Mouse (Mus musculus) left cerebral cortex, adult 18-20 months (tissue): ENCODE results near the gene Wdr20rt. TPM values are rescaled to one million over a fixed set of nuclear protein-coding genes. Genes with fewer than 3 reads are reported as not detected.
A peak's percentile ranks its signal among the peaks of the same experiment; 100 is the strongest.
"Not testable (repeated sequence)": the region's sequence is repeated elsewhere in the genome, so short reads cannot be mapped to it uniquely, and the experiment has no call there.

ENCODE experiments used
- DNase-seq, 2 experiments: peaks; one replicate each; pipeline ENCODE4 v3.0.0; 2021 to 2022; ENCODE audit warnings: low spot score in 2 of 2, mixed read lengths in 1 of 2
- long read RNA-seq, 2 experiments: library from polyadenylated mRNA; stranded (forward); transcript quantifications; one replicate each; pipeline ENCODE4 v2.0.0; 2021
- total RNA-seq, 2 experiments: library from RNA; stranded (reverse); gene quantifications; 2 replicates each; pipeline ENCODE4 v1.2.3; 2021

Gene Wdr20rt
- not detected for total RNA-seq
- long read RNA-seq, experiment 1: 0 reads
- long read RNA-seq, experiment 2: 0 reads

GRCm38 (mm10) chr12:65225467-65225945, at the start of gene Wdr20rt:
Wdr20rt (plus strand) TSS chr12:65225517.
- DNase-seq: no peak

GRCm38 (mm10) chr12:65187365-65187764, 38.0 kb upstream of the Wdr20rt start:
- DNase-seq: peak; percentile 12 to 17

GRCm38 (mm10) chr12:65189213-65189612, 36.1 kb upstream of the Wdr20rt start:
- DNase-seq: no peak

GRCm38 (mm10) chr12:65194003-65194530, 31.2 kb upstream of the Wdr20rt start:
- DNase-seq: peak; percentile 47 to 48

GRCm38 (mm10) chr12:65201812-65202211, 23.5 kb upstream of the Wdr20rt start:
- no peak for DNase-seq

- DNase-seq: no peak
These were observed 18.9 kb upstream of the Wdr20rt start for GRCm38 (mm10) chr12:65206431-65206830.

- no peak for DNase-seq
These were observed 8.9 kb upstream of the Wdr20rt start for GRCm38 (mm10) chr12:65216404-65216840.

GRCm38 (mm10) chr12:65228628-65229027, 3.3 kb downstream of the Wdr20rt start:
- no peak for DNase-seq

- no peak for DNase-seq
These were observed 3.7 kb downstream of the Wdr20rt start for GRCm38 (mm10) chr12:65229041-65229440.

- DNase-seq: not testable (repeated sequence)
These were observed 7.5 kb downstream of the Wdr20rt start for GRCm38 (mm10) chr12:65232801-65233200.

- DNase-seq: no peak
These were observed 24.9 kb downstream of the Wdr20rt start for GRCm38 (mm10) chr12:65250116-65250738.

GRCm38 (mm10) chr12:65256887-65257286, 31.6 kb downstream of the Wdr20rt start:
- no peak for DNase-seq

- peak in 1 of 2 experiments; percentile 32 for DNase-seq
These were observed 33.2 kb downstream of the Wdr20rt start for GRCm38 (mm10) chr12:65258212-65259138.

GRCm38 (mm10) chr12:65259139-65260111, 34.1 kb downstream of the Wdr20rt start:
- DNase-seq: peak; percentile 7 to 23

GRCm38 (mm10) chr12:65268311-65268984, 43.1 kb downstream of the Wdr20rt start:
- no peak for DNase-seq

GRCm38 (mm10) chr12:65269406-65269805, 44.1 kb downstream of the Wdr20rt start:
- DNase-seq: no peak

- DNase-seq: no peak
These were observed 48.5 kb downstream of the Wdr20rt start for GRCm38 (mm10) chr12:65273807-65274206.
